Mouse (Mus musculus): ENCODE results near the gene Gm45785.

DNA sequence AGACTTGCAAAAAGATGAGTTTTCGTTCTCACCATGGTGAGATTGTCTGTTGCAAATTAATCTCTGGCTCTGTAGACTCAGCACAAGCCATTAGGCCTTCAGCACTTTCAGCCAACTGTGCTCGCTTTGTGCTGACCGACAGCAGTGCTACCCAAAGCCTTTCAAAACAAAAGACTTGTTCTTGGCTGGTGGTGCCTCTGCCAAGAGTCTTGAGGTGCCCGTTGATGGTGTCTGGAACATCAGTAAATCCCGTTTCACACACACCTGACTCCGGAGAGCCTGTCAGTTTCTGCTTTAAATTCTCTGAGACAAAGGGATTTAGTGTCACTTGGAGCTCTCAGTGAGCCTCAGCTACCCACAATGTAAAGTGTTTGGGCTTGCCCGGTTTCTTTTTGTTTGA lies 37.9 kb upstream of the Gm45785 start:
- TF ChIP-seq POLR2A (IDR thresholded peaks at IDR 0.05; ENCODE audit: extremely low read depth, insufficient read depth, low read length) (no peak), CTCF (IDR thresholded peaks at IDR 0.05; ENCODE audit: extremely low read depth, insufficient read depth, low read length) (no peak)

All from cortical plate, adult 2 months (tissue).